Mouse (Mus musculus) CH12.LX (cell line): ENCODE results near the gene Gm20390. TPM values are rescaled to one million over a fixed set of nuclear protein-coding genes. Genes with fewer than 3 reads are reported as not detected.
A peak's percentile ranks its signal among the peaks of the same experiment; 100 is the strongest.

Experiments
- DNase-seq: peaks from one replicate; pipeline ENCODE4 v3.0.0-alpha.2; 2013; ENCODE audit errors: extremely low read depth
- H3K27ac ChIP-seq: 2 replicates; pipeline ENCODE4 v1.5.1; 2012; ENCODE audit warnings: low read depth, mild to moderate bottlenecking, control low read depth, moderate library complexity; ENCODE audit not compliant: insufficient read depth
- H3K27me3 ChIP-seq: replicated peaks from 2 replicates; pipeline ENCODE3; 2012; ENCODE audit warnings: inconsistent platforms
- H3K36me3 ChIP-seq, 2 experiments: replicated peaks in 1 of 2; 2 replicates each; pipeline versions ENCODE3 to v1.6.1; 2012; ENCODE audit warnings: inconsistent platforms in 1 of 2, low read length in 1 of 2, mild to moderate bottlenecking in 1 of 2, mixed read lengths in 1 of 2, moderate library complexity in 1 of 2; ENCODE audit not compliant: control insufficient read depth in 1 of 2, insufficient read depth in 1 of 2
- H3K4me1 ChIP-seq, 2 experiments: 2 replicates each; pipeline ENCODE4 v1.6.1; 2012; ENCODE audit warnings: inconsistent platforms in 1 of 2, moderate library complexity in 1 of 2; ENCODE audit not compliant: insufficient read depth in 2 of 2, control insufficient read depth in 1 of 2
- H3K4me2 ChIP-seq: 2 replicates; pipeline ENCODE4 v1.6.1; 2012; ENCODE audit warnings: low read depth, mild to moderate bottlenecking, control low read depth; ENCODE audit not compliant: poor library complexity, insufficient read depth, severe bottlenecking
- H3K4me3 ChIP-seq, 3 experiments: fragments of 150-350 bp in 1 of 3; sonication (generic) in 1 of 3; replicated peaks in 1 of 3; 2 replicates each; pipeline versions ENCODE3 to v1.5.1; 2011 to 2012; ENCODE audit warnings: low read depth in 2 of 3, low read length in 2 of 3, mild to moderate bottlenecking in 2 of 3, moderate library complexity in 2 of 3, control low read depth in 1 of 3, improper control_type of control experiment in 1 of 3, inconsistent platforms in 1 of 3, mixed read lengths in 1 of 3; ENCODE audit not compliant: poor library complexity in 1 of 3
- H3K79me2 ChIP-seq: replicated peaks from 2 replicates; pipeline ENCODE4 v1.6.1; 2012; ENCODE audit warnings: mild to moderate bottlenecking, moderate library complexity; ENCODE audit not compliant: control insufficient read depth, poor library complexity, insufficient read depth, severe bottlenecking; ENCODE audit errors: extremely low read depth
- H3K9ac ChIP-seq: 2 replicates; pipeline ENCODE4 v1.6.1; 2012; ENCODE audit warnings: low read depth, mild to moderate bottlenecking, control low read depth, moderate library complexity; ENCODE audit not compliant: insufficient read depth
- H3K9me3 ChIP-seq: replicated peaks from 2 replicates; pipeline ENCODE3; 2012; ENCODE audit warnings: low read length, inconsistent platforms, mixed read lengths
- CHD1 ChIP-seq: IDR thresholded peaks from 2 replicates; pipeline ENCODE4 v1.6.1; 2012; ENCODE audit warnings: low read depth, low read length, improper control_type of control experiment, inconsistent platforms
- GABPA ChIP-seq: IDR thresholded peaks from 2 replicates; pipeline ENCODE4 v1.6.1; 2012; ENCODE audit warnings: low read depth, low read length, improper control_type of control experiment, inconsistent platforms; ENCODE audit not compliant: insufficient replicate concordance
- HCFC1 ChIP-seq: IDR thresholded peaks from 2 replicates; pipeline ENCODE4 v1.6.1; 2012; ENCODE audit warnings: low read depth, mild to moderate bottlenecking, inconsistent platforms, low read length, improper control_type of control experiment
- JUND ChIP-seq: conservative IDR thresholded peaks from 2 replicates; pipeline ENCODE4 v1.6.1; 2011; ENCODE audit warnings: low read depth, low read length, improper control_type of control experiment
- MAFK ChIP-seq: IDR thresholded peaks from 2 replicates; pipeline ENCODE4 v1.6.1; 2011; ENCODE audit warnings: low read length, improper control_type of control experiment; ENCODE audit not compliant: insufficient replicate concordance
- MAX ChIP-seq: IDR thresholded peaks from 2 replicates; pipeline ENCODE4 v1.6.1; 2011; ENCODE audit warnings: low read length, improper control_type of control experiment
- MXI1 ChIP-seq: IDR thresholded peaks from 2 replicates; pipeline ENCODE4 v1.6.1; 2011; ENCODE audit warnings: mild to moderate bottlenecking, low read depth, low read length, improper control_type of control experiment
- TBP ChIP-seq: conservative IDR thresholded peaks from 2 replicates; pipeline ENCODE4 v1.6.1; 2011; ENCODE audit warnings: low read depth, low read length, improper control_type of control experiment
- ZMIZ1 ChIP-seq: IDR thresholded peaks from 2 replicates; pipeline ENCODE4 v1.6.1; 2012; ENCODE audit warnings: low read depth, mild to moderate bottlenecking, inconsistent platforms, low read length, improper control_type of control experiment
- dilution Hi-C: fragments of 300-500 bp; cut with MboI; formaldehyde crosslinking; loops from 2 replicates; pipeline ENCODE4 v1.14.3; 2020; ENCODE audit warnings: low sequenced_read_pairs; ENCODE audit not compliant: extremely low pct_unique_long_range_greater_than_20kb, extremely low pct_ligation_motif_present
- in situ Hi-C: fragments of 300-500 bp; cut with MboI; formaldehyde crosslinking; loops from 3 replicates; pipeline ENCODE4 v1.14.3; 2019; ENCODE audit warnings: low sequenced_read_pairs, low pct_ligation_motif_present, low pct_unique_long_range_greater_than_20kb, mixed read lengths
- polyA plus RNA-seq: library from polyadenylated mRNA; unstranded; fragments of >175 nt; gene quantifications from 2 replicates; pipeline ENCODE4 v1.2.1, GENCODE M21; 2012; ENCODE audit warnings: low read depth; ENCODE audit not compliant: insufficient read length
- total RNA-seq, 2 experiments: library from RNA; depleted of rRNA; stranded (reverse); fragments of 300-350 nt in 1 of 2; fragments of >200 nt in 1 of 2; gene quantifications; 2 replicates each; pipeline ENCODE4 v1.2.3; 2012 to 2014

Gm20390 gene
- total and polyA plus RNA-seq, 3 experiments = 136 to 717 (median 691) TPM

DNA sequence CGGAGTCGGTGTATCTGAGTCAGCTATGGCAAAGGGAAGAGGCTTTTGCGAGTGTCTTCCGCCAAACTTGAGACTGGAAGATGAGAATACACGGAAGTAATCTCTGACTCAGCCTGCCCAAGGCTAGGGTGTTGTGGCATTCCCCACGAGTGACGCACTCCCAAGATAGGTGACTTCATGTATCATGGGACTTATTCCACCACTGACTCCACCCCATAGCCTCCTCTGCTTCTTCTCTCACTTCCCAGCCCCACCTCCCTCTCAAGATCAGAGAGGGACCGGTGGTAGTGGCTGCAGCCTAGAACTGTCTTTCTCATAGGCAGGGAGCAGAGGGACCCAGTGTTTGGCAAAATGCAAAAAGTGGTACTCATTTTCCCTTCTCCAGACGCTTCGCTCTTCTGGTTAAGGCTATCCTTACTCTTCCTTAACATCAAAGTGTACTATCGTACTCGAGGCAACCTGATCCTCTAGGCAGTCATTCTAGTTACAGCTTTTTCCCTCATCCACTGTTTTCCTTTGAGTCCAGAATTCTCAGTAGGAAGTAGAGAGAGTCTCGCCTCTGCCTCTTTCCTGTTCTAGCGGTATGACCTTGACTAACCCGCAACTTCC is 27.1 kb upstream of the Gm20390 start (continued):
- TF ChIP-seq GABPA (peak; percentile 32; the same call in 1 of the 2 replicates), HCFC1 (peak; percentile 66), MAX (peak; percentile 79), MXI1 (peak; percentile 47), JUND (peak; percentile 86), MAFK (peak; percentile 75)

DNA sequence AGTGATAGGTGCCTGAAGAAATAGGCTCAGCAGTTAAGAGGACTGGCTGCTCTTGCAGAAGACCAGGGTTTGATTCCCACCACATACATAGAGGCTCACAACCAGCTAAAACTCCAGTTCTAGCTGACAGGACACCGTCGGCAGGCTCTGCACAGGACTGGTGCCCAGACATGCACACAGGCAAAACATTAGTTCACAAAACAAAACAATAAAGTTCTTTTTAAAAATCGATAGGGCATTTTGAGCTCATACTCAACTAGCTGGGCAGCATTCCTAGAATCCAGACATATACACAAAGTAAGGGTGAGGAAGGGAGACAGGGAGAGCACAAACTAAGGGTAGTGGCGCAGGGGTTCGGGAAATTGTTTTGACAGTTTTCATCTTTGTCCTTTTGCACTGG is 26.4 kb upstream of the Gm20390 start:
- H3K9me3 ChIP-seq = no peaks in the 10 kb centered on the region
- peaks cover 3 to 36% of the 10 kb centered on the region in 2 experiments for H3K4me1 ChIP-seq
- H3K27me3 ChIP-seq = no peaks in the 10 kb centered on the region
- peaks cover 0 to 15% of the 10 kb centered on the region in 2 experiments for H3K36me3 ChIP-seq
- TF ChIP-seq ZMIZ1 = no peak
- dilution Hi-C loops = no loop called here
- H3K27ac ChIP-seq = peak overlapping the region; percentile 97
- peak overlapping the region; percentile 92 for H3K4me2 ChIP-seq
- in situ Hi-C loops = no loop called here
- H3K4me3 ChIP-seq = peak overlapping the region; percentile 77 to 97 (median 82)
- peaks cover 28% of the 10 kb centered on the region for H3K79me2 ChIP-seq
- H3K9ac ChIP-seq = peak overlapping the region; percentile 91
- no peak for DNase-seq

DNA sequence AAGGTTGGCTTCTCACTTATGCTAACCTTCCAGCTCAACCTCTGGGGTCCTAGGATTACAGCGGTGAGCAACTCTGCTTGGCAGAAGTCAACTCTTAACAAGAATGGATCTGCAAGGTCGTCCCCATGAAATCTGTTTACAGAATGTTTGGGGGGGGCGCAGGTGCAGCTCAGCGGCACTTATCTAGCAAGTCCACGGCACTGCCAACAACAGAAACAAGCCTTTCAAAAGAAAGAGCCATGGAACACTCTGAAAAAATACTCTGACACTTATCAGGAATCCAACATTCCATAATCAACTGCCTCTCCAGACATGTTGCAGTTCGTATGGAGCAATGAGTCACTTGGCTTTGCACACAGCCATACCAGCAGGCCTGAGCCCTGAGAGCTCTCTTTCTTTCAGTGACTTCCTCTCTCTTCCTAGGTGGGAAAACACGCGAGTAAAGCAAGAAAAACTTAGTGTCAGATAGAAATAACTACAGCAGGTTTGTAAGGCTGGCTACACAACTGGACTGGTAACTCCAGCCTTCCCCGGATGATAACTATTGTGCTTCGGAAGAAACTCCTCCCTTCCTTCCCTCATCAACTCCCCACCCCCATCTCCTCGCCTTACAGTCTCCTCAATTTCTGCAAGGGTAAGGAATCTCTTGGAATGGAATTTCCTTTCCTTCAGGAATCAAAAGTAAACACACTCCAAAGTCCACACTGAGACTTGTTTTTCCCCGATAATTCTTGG is 20.4 kb upstream of the Gm20390 start:
- no peaks in the 10 kb centered on the region for H3K36me3 ChIP-seq
- H3K9me3 ChIP-seq = no peaks in the 10 kb centered on the region
- no peak overlapping the region for H3K4me3 ChIP-seq
- DNase-seq = no peak
- in situ Hi-C loops = no loop called here
- no peak for TF ChIP-seq CHD1
- 0 out of 2 replicates have a peak, but pooled peaks have one; percentile 3 for TF ChIP-seq TBP
- TF ChIP-seq, all 38 proteins: peak for 1
- H3K4me2 ChIP-seq = no peak overlapping the region
- H3K79me2 ChIP-seq = no peaks in the 10 kb centered on the region
- 0 out of 2 replicates have a peak overlapping the region, but pooled peaks have one; percentile 1 for H3K9ac ChIP-seq
- H3K27ac ChIP-seq = no peak overlapping the region
- no peaks in the 10 kb centered on the region for H3K27me3 ChIP-seq
- dilution Hi-C loops = no loop called here
- H3K4me1 ChIP-seq = peaks cover 13 to 31% of the 10 kb centered on the region in 2 experiments
